Mouse (Mus musculus) liver, embryonic 14.5 days (tissue): Measurements from ENCODE around the gene Atp6v0a1.

ENCODE experiments used
- CTCF ChIP-seq: IDR thresholded peaks from 2 replicates; pipeline ENCODE4 v1.5.1; 2016; ENCODE audit warnings: antibody characterized with exemption, low read depth, control low read depth
- EP300 ChIP-seq: IDR thresholded peaks from 2 replicates; pipeline ENCODE4 v1.6.1; 2016; ENCODE audit warnings: antibody characterized with exemption, low read depth

- TF ChIP-seq CTCF, result no peak
- no peak for TF ChIP-seq EP300
Measured at GRCm38 (mm10) chr11:101047502-101047901, 38.2 kb downstream of the Atp6v0a1 start.
